Mouse (Mus musculus): ENCODE measurements at regions not wholly inside any gene's neighbourhood (a gene's known extent, or its start where the extent isn't known, plus 50 kb on each side); places are given as distances from the start of the nearest gene placed in this dataset.
"Not testable (repeated sequence)": the region's sequence is repeated elsewhere in the genome, so short reads cannot be mapped to it uniquely, and the experiment has no call there.

GRCm38 (mm10) chr12:113701841-113702240 lies 158.1 kb downstream of the Adam6a start:
- 59% methylated on average over 5 of the region's 5 CpGs for WGBS
- H3K36me3 ChIP-seq (ENCODE audit: control insufficient read depth, insufficient read depth, low read length); H3K27ac ChIP-seq (ENCODE audit: low read depth, low read length); H3K4me2 ChIP-seq (replicated peaks; ENCODE audit: low read depth, low read length); H3K4me1 ChIP-seq (replicated peaks; ENCODE audit: control insufficient read depth, insufficient read depth, low read length); H3K4me3 ChIP-seq (ENCODE audit: low read depth, low read length); ATAC-seq (ENCODE audit: low FRiP score); H3K9me3 ChIP-seq (ENCODE audit: control insufficient read depth, low read length); H3K9ac ChIP-seq (ENCODE audit: low read depth, low read length); H3K27me3 ChIP-seq (ENCODE audit: control insufficient read depth, insufficient read depth, low read length); DNase-seq (ENCODE audit: low spot score): not testable (repeated sequence)

GRCm38 (mm10) chr12:113716406-113716805 lies 172.7 kb downstream of the Adam6a start:
- 7% methylated on average over 1 of the region's 1 CpGs for WGBS
- H3K4me2 ChIP-seq (replicated peaks; ENCODE audit: low read depth, low read length); DNase-seq (ENCODE audit: low spot score); H3K36me3 ChIP-seq (ENCODE audit: control insufficient read depth, insufficient read depth, low read length); H3K9me3 ChIP-seq (ENCODE audit: control insufficient read depth, low read length); ATAC-seq (ENCODE audit: low FRiP score); H3K27me3 ChIP-seq (ENCODE audit: control insufficient read depth, insufficient read depth, low read length); H3K9ac ChIP-seq (ENCODE audit: low read depth, low read length); H3K4me3 ChIP-seq (ENCODE audit: low read depth, low read length); H3K4me1 ChIP-seq (replicated peaks; ENCODE audit: control insufficient read depth, insufficient read depth, low read length); H3K27ac ChIP-seq (ENCODE audit: low read depth, low read length): not testable (repeated sequence)

- H3K4me2 ChIP-seq (replicated peaks; ENCODE audit: low read depth, low read length), result no peak overlapping the region
- ATAC-seq (ENCODE audit: low FRiP score) (no peak), DNase-seq (ENCODE audit: low spot score) (peak; percentile 1)
- H3K9me3 ChIP-seq (ENCODE audit: control insufficient read depth, low read length), result no peaks in the 10 kb centered on the region
- H3K4me1 ChIP-seq (replicated peaks; ENCODE audit: control insufficient read depth, insufficient read depth, low read length), result no peaks in the 10 kb centered on the region
- no peak overlapping the region for H3K9ac ChIP-seq (ENCODE audit: low read depth, low read length)
- no peaks in the 10 kb centered on the region for H3K27me3 ChIP-seq (ENCODE audit: control insufficient read depth, insufficient read depth, low read length)
- H3K4me3 ChIP-seq (ENCODE audit: low read depth, low read length), result no peak overlapping the region
- no peak overlapping the region for H3K27ac ChIP-seq (ENCODE audit: low read depth, low read length)
- no peaks in the 10 kb centered on the region for H3K36me3 ChIP-seq (ENCODE audit: control insufficient read depth, insufficient read depth, low read length)
- 59% methylated on average over 4 of the region's 4 CpGs for WGBS
These were observed 192.1 kb downstream of the Adam6a start for GRCm38 (mm10) chr12:113735847-113736246.

- DNase-seq (ENCODE audit: low spot score) (no peak), ATAC-seq (ENCODE audit: low FRiP score) (no peak)
- 70% methylated on average over 1 of the region's 1 CpGs for WGBS
- Histone ChIP-seq H3K9me3 (ENCODE audit: control insufficient read depth, low read length) (no peaks in the 10 kb centered on the region), H3K27ac (ENCODE audit: low read depth, low read length) (no peak overlapping the region), H3K4me3 (ENCODE audit: low read depth, low read length) (no peak overlapping the region), H3K4me1 (replicated peaks; ENCODE audit: control insufficient read depth, insufficient read depth, low read length) (no peaks in the 10 kb centered on the region), H3K36me3 (ENCODE audit: control insufficient read depth, insufficient read depth, low read length) (no peaks in the 10 kb centered on the region), H3K4me2 (replicated peaks; ENCODE audit: low read depth, low read length) (no peak overlapping the region), H3K27me3 (ENCODE audit: control insufficient read depth, insufficient read depth, low read length) (no peaks in the 10 kb centered on the region), H3K9ac (ENCODE audit: low read depth, low read length) (no peak overlapping the region)
These were observed 202.6 kb downstream of the Adam6a start for GRCm38 (mm10) chr12:113746277-113746676.

GRCm38 (mm10) chr12:113747987-113748386 lies 204.3 kb downstream of the Adam6a start:
- Histone ChIP-seq H3K4me3 (ENCODE audit: low read depth, low read length) (no peak overlapping the region), H3K27me3 (ENCODE audit: control insufficient read depth, insufficient read depth, low read length) (no peaks in the 10 kb centered on the region), H3K36me3 (ENCODE audit: control insufficient read depth, insufficient read depth, low read length) (no peaks in the 10 kb centered on the region), H3K4me1 (replicated peaks; ENCODE audit: control insufficient read depth, insufficient read depth, low read length) (no peaks in the 10 kb centered on the region), H3K9ac (ENCODE audit: low read depth, low read length) (no peak overlapping the region), H3K9me3 (ENCODE audit: control insufficient read depth, low read length) (no peaks in the 10 kb centered on the region), H3K27ac (ENCODE audit: low read depth, low read length) (no peak overlapping the region), H3K4me2 (replicated peaks; ENCODE audit: low read depth, low read length) (no peak overlapping the region)
- ATAC-seq (ENCODE audit: low FRiP score), result no peak
- DNase-seq (ENCODE audit: low spot score), result no peak

- H3K4me3 ChIP-seq (ENCODE audit: low read depth, low read length), result no peak overlapping the region
- no peaks in the 10 kb centered on the region for H3K9me3 ChIP-seq (ENCODE audit: control insufficient read depth, low read length)
- H3K27me3 ChIP-seq (ENCODE audit: control insufficient read depth, insufficient read depth, low read length), result no peaks in the 10 kb centered on the region
- no peak overlapping the region for H3K27ac ChIP-seq (ENCODE audit: low read depth, low read length)
- ATAC-seq (ENCODE audit: low FRiP score), result no peak
- no peaks in the 10 kb centered on the region for H3K4me1 ChIP-seq (replicated peaks; ENCODE audit: control insufficient read depth, insufficient read depth, low read length)
- no peak overlapping the region for H3K4me2 ChIP-seq (replicated peaks; ENCODE audit: low read depth, low read length)
- no peak overlapping the region for H3K9ac ChIP-seq (ENCODE audit: low read depth, low read length)
- no peaks in the 10 kb centered on the region for H3K36me3 ChIP-seq (ENCODE audit: control insufficient read depth, insufficient read depth, low read length)
- DNase-seq (ENCODE audit: low spot score), result no peak
- WGBS, result 60% methylated on average over 1 of the region's 1 CpGs
These were observed 225.9 kb downstream of the Adam6a start for GRCm38 (mm10) chr12:113769587-113769986.

- H3K27ac ChIP-seq (ENCODE audit: low read depth, low read length); H3K4me3 ChIP-seq (ENCODE audit: low read depth, low read length); H3K27me3 ChIP-seq (ENCODE audit: control insufficient read depth, insufficient read depth, low read length); H3K9me3 ChIP-seq (ENCODE audit: control insufficient read depth, low read length); H3K9ac ChIP-seq (ENCODE audit: low read depth, low read length); ATAC-seq (ENCODE audit: low FRiP score); H3K4me2 ChIP-seq (replicated peaks; ENCODE audit: low read depth, low read length); H3K4me1 ChIP-seq (replicated peaks; ENCODE audit: control insufficient read depth, insufficient read depth, low read length); H3K36me3 ChIP-seq (ENCODE audit: control insufficient read depth, insufficient read depth, low read length): not testable (repeated sequence)
- WGBS, result 0% methylated on average over 1 of the region's 1 CpGs
- DNase-seq (ENCODE audit: low spot score), result peak; percentile 0
These were observed 252.2 kb downstream of the Adam6a start for GRCm38 (mm10) chr12:113795876-113796275.

- Histone ChIP-seq H3K4me2 (replicated peaks; ENCODE audit: low read depth, low read length) (no peak overlapping the region), H3K36me3 (ENCODE audit: control insufficient read depth, insufficient read depth, low read length) (no peaks in the 10 kb centered on the region), H3K4me1 (replicated peaks; ENCODE audit: control insufficient read depth, insufficient read depth, low read length) (no peaks in the 10 kb centered on the region), H3K4me3 (ENCODE audit: low read depth, low read length) (no peak overlapping the region), H3K9ac (ENCODE audit: low read depth, low read length) (no peak overlapping the region), H3K27me3 (ENCODE audit: control insufficient read depth, insufficient read depth, low read length) (no peaks in the 10 kb centered on the region), H3K9me3 (ENCODE audit: control insufficient read depth, low read length) (no peaks in the 10 kb centered on the region; the same call in 1 of the 2 replicates), H3K27ac (ENCODE audit: low read depth, low read length) (no peak overlapping the region)
- DNase-seq (ENCODE audit: low spot score), result no peak
- WGBS, result 62% methylated on average over 5 of the region's 5 CpGs
- ATAC-seq (ENCODE audit: low FRiP score), result no peak
These were observed 282.7 kb downstream of the Adam6a start for GRCm38 (mm10) chr12:113826377-113826776.

GRCm38 (mm10) chr12:113858893-113859292 lies 315.2 kb downstream of the Adam6a start:
- Histone ChIP-seq H3K4me2 (replicated peaks; ENCODE audit: low read depth, low read length) (no peak overlapping the region), H3K27ac (ENCODE audit: low read depth, low read length) (no peak overlapping the region), H3K4me1 (replicated peaks; ENCODE audit: control insufficient read depth, insufficient read depth, low read length) (no peaks in the 10 kb centered on the region), H3K27me3 (ENCODE audit: control insufficient read depth, insufficient read depth, low read length) (no peaks in the 10 kb centered on the region), H3K4me3 (ENCODE audit: low read depth, low read length) (no peak overlapping the region), H3K36me3 (ENCODE audit: control insufficient read depth, insufficient read depth, low read length) (no peaks in the 10 kb centered on the region), H3K9me3 (ENCODE audit: control insufficient read depth, low read length) (0 out of 2 replicates have a peak, but pooled peaks cover 7% of the 10 kb centered on the region), H3K9ac (ENCODE audit: low read depth, low read length) (no peak overlapping the region)
- DNase-seq (ENCODE audit: low spot score), result peak; percentile 18
- WGBS, result 41% methylated on average over 4 of the region's 4 CpGs
- ATAC-seq (ENCODE audit: low FRiP score), result no peak

Data from hindbrain, embryonic 11.5 days (tissue).